Mouse (Mus musculus) liver, embryonic 14.5 days (tissue): ENCODE measurements around the gene Ppp1r27. TPM values are rescaled to one million over a fixed set of nuclear protein-coding genes. Genes with fewer than 3 reads are reported as not detected.
A peak's percentile ranks its signal among the peaks of the same experiment; 100 is the strongest.

Experiments used
- ATAC-seq: fragments of 200-750 bp; cut with Nextera tagmentation; 2 replicates; pipeline ENCODE4 v1.8.0; 2017; ENCODE audit warnings: moderate number of reproducible peaks, mild to moderate bottlenecking, moderate library complexity; ENCODE audit not compliant: insufficient read depth
- DNase-seq, 3 experiments: peaks; one replicate each; pipeline ENCODE4 v3.0.0-alpha.2; 2012 to 2013; ENCODE audit warnings: low read depth in 3 of 3, low spot score in 3 of 3
- H3K27ac ChIP-seq: fragments of 300-500 bp; sonication (generic); 2 replicates; pipeline ENCODE4 v1.5.1; 2014; ENCODE audit warnings: moderate library complexity, mild to moderate bottlenecking, control low read depth, inconsistent platforms
- H3K27me3 ChIP-seq: fragments of 300-500 bp; sonication (generic); 2 replicates; pipeline ENCODE4 v1.6.1; 2014; ENCODE audit warnings: mild to moderate bottlenecking, low read length, moderate library complexity; ENCODE audit not compliant: control insufficient read depth, insufficient read depth
- H3K36me3 ChIP-seq: fragments of 300-500 bp; sonication (generic); replicated peaks from 2 replicates; pipeline ENCODE4 v1.6.1; 2014; ENCODE audit warnings: low read depth; ENCODE audit not compliant: control insufficient read depth, insufficient read depth
- H3K4me1 ChIP-seq, 2 experiments: fragments of 200-500 bp in 1 of 2; fragments of 300-500 bp in 1 of 2; sonication (generic) in 1 of 2; replicated peaks; 2 replicates each; pipeline ENCODE4 v1.6.1; 2012 to 2014; ENCODE audit warnings: antibody characterized with exemption in 1 of 2, inconsistent platforms in 1 of 2, low read length in 1 of 2; ENCODE audit not compliant: control insufficient read depth in 2 of 2, insufficient read depth in 2 of 2
- H3K4me2 ChIP-seq: fragments of 300-500 bp; sonication (generic); 2 replicates; pipeline ENCODE4 v1.6.1; 2014; ENCODE audit warnings: low read depth, mild to moderate bottlenecking, control low read depth, moderate library complexity
- H3K4me3 ChIP-seq, 2 experiments: fragments of 200-500 bp in 1 of 2; fragments of 300-500 bp in 1 of 2; sonication (generic) in 1 of 2; 2 replicates each; pipeline ENCODE4 v1.5.1; 2012 to 2014; ENCODE audit warnings: low read depth in 2 of 2, low read length in 2 of 2, mild to moderate bottlenecking in 2 of 2, control low read depth in 1 of 2, inconsistent platforms in 1 of 2, moderate library complexity in 1 of 2; ENCODE audit not compliant: insufficient read depth in 1 of 2
- H3K9ac ChIP-seq: fragments of 300-500 bp; sonication (generic); replicated peaks from 2 replicates; pipeline ENCODE4 v1.6.1; 2014; ENCODE audit warnings: mild to moderate bottlenecking, control low read depth, moderate library complexity
- H3K9me3 ChIP-seq: fragments of 300-500 bp; sonication (generic); 2 replicates; pipeline ENCODE4 v1.6.1; 2016; ENCODE audit warnings: low read length, mixed read lengths; ENCODE audit not compliant: control insufficient read depth
- CTCF ChIP-seq: IDR thresholded peaks from 2 replicates; pipeline ENCODE4 v1.5.1; 2016; ENCODE audit warnings: antibody characterized with exemption, low read depth, control low read depth
- EP300 ChIP-seq: IDR thresholded peaks from 2 replicates; pipeline ENCODE4 v1.6.1; 2016; ENCODE audit warnings: antibody characterized with exemption, low read depth
- WGBS: fragments of 180-500 bp; shearing (Covaris S2); extraction: QIAGEN DNeasy Blood & Tissue Kit; methylation state at CpG from one replicate; pipeline ENCODE4 v1.1.7; 2014; ENCODE audit not compliant: insufficient replicate concordance; 5-methylcytosine and 5-hydroxymethylcytosine counted together
- polyA plus RNA-seq, 2 experiments: library from polyadenylated mRNA; depleted of rRNA in 1 of 2; stranded (reverse) in 1 of 2; unstranded in 1 of 2; fragments of >200 nt; fragmentation: Nextera tagmentation in 1 of 2; extraction: Ambion mirVana in 1 of 2; gene quantifications; 2 replicates each; pipeline versions ENCODE4 v1.2.1 to v1.2.3; 2012 to 2014

Ppp1r27 gene
- polyA plus RNA-seq (2012; rRNA removed) (not detected in 2 replicates), polyA plus RNA-seq (2014; fragmentation: Nextera tagmentation; extraction: Ambion mirVana) (not detected in 2 replicates)

DNA sequence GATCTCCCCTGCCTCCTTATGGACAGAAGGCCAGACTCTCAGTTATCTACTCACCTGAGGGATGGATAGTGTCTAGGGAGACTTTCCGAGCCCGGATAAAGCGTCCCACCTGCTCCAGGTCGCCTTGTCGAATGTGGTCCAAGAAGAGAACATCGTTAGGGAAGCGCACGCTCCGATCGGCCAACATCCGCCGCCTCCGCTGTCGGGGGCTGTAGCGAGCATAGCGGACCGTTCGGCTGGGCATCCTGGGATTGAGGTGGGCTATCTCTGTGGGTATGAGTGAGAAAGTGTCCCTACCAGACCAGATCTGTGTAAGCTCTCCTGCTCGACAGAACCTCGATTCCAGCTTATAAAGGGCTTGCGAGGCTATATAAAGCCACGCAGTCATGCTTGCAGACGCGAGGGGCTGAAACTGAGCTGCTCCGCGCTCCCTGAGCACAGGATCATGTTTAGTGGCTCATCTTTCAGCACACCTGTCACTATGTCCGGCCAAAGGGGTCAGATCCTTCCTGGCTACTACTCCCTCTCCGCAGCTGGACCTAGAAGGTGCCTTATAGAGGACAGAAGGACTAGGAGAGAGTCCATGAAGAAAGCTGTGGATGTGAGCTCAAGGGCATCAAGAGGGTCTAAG is at the start of gene Ppp1r27:
Gene Ppp1r27, minus strand, starts transcription at position 323 of the 631 bp plus-strand sequence.
- WGBS = 89% methylated on average over 28 of the region's 28 CpGs
- Histone ChIP-seq H3K4me3 (peak within 1 kb of the TSS; percentile 55 to 82), H3K4me1 (peaks cover 14 to 26% of the 10 kb centered on the region in 2 experiments), H3K27me3 (no peaks in the 10 kb centered on the region), H3K9me3 (no peaks in the 10 kb centered on the region), H3K27ac (no peak within 1 kb of the TSS), H3K9ac (peak within 1 kb of the TSS; percentile 2), H3K36me3 (no peaks in the 10 kb centered on the region), H3K4me2 (peak within 1 kb of the TSS; percentile 73)
- no peak for TF ChIP-seq CTCF
- no peak for TF ChIP-seq EP300
- ATAC-seq (no peak), DNase-seq (no peak)

DNA sequence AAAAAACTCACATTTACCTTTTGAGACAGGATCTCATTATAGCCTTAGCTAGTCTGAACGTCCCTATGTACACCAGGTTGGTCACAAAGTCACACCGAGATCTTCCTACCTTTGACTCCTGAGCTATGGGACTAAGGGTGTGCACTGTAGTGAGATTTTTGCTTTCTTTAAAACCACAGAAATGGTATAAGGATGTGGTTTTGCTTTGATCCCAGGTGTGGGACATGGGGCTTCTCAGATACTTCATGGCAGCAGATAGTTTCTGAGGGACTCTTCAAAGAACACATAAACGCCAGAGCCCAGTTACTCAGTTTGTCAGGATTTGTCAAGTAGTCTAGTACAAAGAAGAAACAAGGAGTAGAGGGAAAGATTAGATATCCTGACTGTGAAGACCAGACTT is 49.8 kb upstream of the Ppp1r27 start:
- no peak for ATAC-seq
- no peak for TF ChIP-seq CTCF

DNA sequence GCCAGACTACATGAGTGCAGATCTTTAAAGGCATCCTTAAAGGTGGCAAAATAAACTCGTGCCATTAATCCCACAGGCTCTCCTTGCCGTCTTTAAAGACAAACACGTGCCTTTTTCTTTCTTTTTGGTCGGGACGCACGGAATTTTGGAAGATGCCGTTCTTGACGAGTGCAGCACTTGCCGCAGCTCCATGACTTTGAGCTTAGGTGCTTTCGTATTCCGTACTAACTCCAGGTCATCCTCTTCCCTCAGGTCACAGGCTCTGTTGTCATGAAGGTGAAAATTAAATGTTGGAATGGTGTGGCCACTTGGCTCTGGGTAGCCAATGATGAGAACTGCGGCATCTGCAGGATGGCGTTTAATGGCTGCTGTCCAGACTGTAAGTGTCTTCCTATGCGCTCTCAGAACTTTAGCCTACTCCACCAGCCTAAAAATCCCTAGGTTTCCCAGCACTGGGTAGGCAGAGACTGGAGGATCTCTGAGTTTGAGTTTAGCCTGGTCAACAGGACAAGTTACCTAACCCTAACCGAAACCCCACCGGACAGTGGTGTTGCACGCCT is 48.1 kb upstream of the Ppp1r27 start:
- Histone ChIP-seq H3K36me3 (peaks cover 48% of the 10 kb centered on the region), H3K4me3 (peak overlapping the region; percentile 89 to 100), H3K27ac (peak overlapping the region; percentile 96), H3K4me2 (peak overlapping the region; percentile 100), H3K9me3 (no peaks in the 10 kb centered on the region), H3K4me1 (peaks cover 24 to 38% of the 10 kb centered on the region in 2 experiments), H3K27me3 (no peaks in the 10 kb centered on the region), H3K9ac (peak overlapping the region; percentile 69)
- TF ChIP-seq CTCF (no peak), EP300 (no peak)
- 44% methylated on average over 17 of the region's 17 CpGs for WGBS
- ATAC-seq = no peak
- no peak for DNase-seq

More for the DNA sequence above, 49.8 kb upstream of the Ppp1r27 start:
- Histone ChIP-seq H3K4me3 (no peak overlapping the region), H3K27ac (no peak overlapping the region), H3K9me3 (no peaks in the 10 kb centered on the region), H3K4me2 (0 out of 2 replicates have a peak overlapping the region, but pooled peaks have one; percentile 5), H3K4me1 (peaks cover 24 to 41% of the 10 kb centered on the region in 2 experiments), H3K27me3 (no peaks in the 10 kb centered on the region), H3K36me3 (peaks cover 46% of the 10 kb centered on the region), H3K9ac (no peak overlapping the region)
- 75% methylated on average over 3 of the region's 3 CpGs for WGBS
- DNase-seq = no peak

DNA sequence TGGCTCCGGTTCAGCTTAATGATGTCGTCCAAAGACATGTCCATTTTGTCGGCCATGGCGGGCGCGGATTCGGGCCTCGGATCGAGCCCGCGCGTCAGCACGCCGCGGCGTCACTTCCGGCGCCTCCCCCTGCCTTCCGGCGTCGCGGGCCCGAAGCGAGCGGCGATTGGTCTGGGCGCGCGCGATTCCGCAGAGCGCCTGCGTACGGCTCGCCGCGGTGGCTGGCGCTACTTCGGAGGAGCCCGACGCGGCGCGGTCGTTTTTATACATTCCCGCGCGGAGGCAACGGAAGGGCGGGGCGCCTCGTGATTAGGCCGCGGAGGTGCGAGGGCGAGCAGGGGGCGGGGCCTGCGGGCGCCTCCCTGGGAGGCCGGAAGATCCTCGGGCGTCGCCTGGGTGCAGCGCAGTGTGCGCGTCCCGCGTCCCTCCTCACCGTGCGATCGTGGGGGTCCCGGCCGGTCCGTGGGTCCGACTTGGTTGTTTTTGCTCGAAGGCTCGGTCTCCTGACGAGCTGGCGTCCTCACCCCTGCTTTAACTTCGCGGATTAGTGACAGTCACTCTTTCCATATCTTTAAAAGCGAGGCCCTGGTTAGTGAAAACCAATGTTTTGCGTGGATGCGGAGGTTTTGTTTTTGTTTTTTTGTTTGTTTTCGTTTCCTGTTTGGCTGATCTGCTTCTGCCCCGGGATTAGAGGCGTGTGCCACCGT is 47.5 kb upstream of the Ppp1r27 start, which contains the start of the genes Alyref and Anapc11:
Gene Alyref, minus strand, starts transcription at position 83 of the 707 bp plus-strand sequence.
Gene Anapc11, plus strand, starts transcription at position 139 of the 707 bp plus-strand sequence.
- TF ChIP-seq EP300 = peak; percentile 47; the same call in 1 of the 2 replicates
- peak; percentile 11; the same call in 1 of the 2 replicates for TF ChIP-seq CTCF
- H3K4me1 ChIP-seq = peaks cover 21 to 33% of the 10 kb centered on the region in 2 experiments

More for the DNA sequence above, 47.5 kb upstream of the Ppp1r27 start, which contains the start of the genes Alyref and Anapc11:
- DNase-seq = peak; percentile 94 to 95 (median 94)
- Histone ChIP-seq H3K4me2 (peak within 1 kb of the TSS; percentile 100), H3K36me3 (peaks cover 49% of the 10 kb centered on the region), H3K9ac (peak within 1 kb of the TSS; percentile 99), H3K4me3 (peak within 1 kb of the TSS; percentile 89 to 100), H3K9me3 (no peaks in the 10 kb centered on the region), H3K27me3 (no peaks in the 10 kb centered on the region), H3K27ac (peak within 1 kb of the TSS; percentile 96)
- peak; percentile 97 for ATAC-seq
- WGBS = under 1% methylated on average over 88 of the region's 88 CpGs
